ENCODE assay signal across 11 mouse cellular contexts in the genomic region with DNA sequence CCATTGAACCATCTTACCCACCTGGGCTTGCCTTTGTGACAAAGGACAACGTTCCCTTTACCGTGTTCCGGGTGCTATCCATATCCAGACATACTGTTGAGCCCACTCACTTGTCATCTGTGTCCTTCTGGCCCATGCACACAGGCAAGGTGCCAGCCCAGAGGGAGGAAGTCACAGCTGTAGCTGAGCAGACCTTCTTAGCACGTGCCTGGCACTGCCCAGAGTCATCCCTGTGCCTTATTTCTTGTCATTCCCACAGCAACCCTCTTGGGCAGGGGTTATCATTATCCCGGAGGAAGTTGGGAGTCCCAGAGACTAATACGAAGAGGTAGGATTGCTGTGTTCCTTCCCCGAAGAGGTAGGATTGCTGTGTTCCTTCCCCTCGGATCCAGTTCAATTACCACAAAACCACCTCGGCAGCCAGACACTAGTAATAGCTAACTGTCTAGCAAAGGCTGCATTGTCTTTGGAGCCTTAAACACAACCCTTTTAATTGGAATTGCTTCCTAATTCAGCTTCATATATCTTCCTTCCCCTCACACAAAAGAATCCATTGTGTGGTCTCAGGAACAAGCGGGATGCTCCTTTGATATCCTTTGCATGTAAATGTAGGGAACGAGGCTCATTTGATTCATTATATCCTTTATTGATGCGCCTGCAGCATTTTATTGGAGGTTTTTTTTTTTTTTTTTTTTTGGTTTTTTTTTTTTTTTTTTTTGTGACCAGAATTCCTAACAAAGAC. TPM values are rescaled to one million over a fixed set of nuclear protein-coding genes. Genes with fewer than 3 reads are reported as not detected.
DNase-seq lines count a peak whose midpoint lies in the region; ATAC-seq and TF ChIP-seq lines count a peak whose summit lies in the region.
"Had no signal": no experiment of that assay in that cellular context is flagged by ENCODE, and none has a peak within 500 bp of the region (broad histone marks: within the 10 kb centered on the region; RNA-seq: fewer than 3 reads in every experiment).

No protein-coding gene starts in this region.

- WGBS in hindbrain, embryonic 14.5 days: 32% methylated on average over 12 of the region's 12 CpGs
- 24% methylated on average over 12 of the region's 12 CpGs for WGBS in neural tube, embryonic 12.5 days
- 73% methylated on average over 12 of the region's 12 CpGs for WGBS in intestine, embryonic 16.5 days
- 44% methylated on average over 12 of the region's 12 CpGs for WGBS in kidney, embryonic 14.5 days

- peaks cover 7% of the 10 kb centered on the region for H3K9me3 ChIP-seq in hindbrain, embryonic 14.5 days (ENCODE audit: control insufficient read depth, low read length)
- peaks cover 9% of the 10 kb centered on the region; the same call in 1 of the 2 replicates for H3K9me3 ChIP-seq in neural tube, embryonic 12.5 days
- no peaks in the 10 kb centered on the region for H3K9me3 ChIP-seq in intestine, embryonic 16.5 days (ENCODE audit: control insufficient read depth, low read length)
- H3K9me3 ChIP-seq in kidney, embryonic 14.5 days (ENCODE audit: control insufficient read depth, low read length): peaks cover 1% of the 10 kb centered on the region; the same call in 1 of the 2 replicates
- H3K9me3 ChIP-seq: heart, embryonic 12.5 days; lung, embryonic 15.5 days had no signal

- no peak overlapping the region for H3K4me3 ChIP-seq in layer of hippocampus, adult 2 months
- no peak overlapping the region for H3K4me3 ChIP-seq in hindbrain, embryonic 14.5 days (replicated peaks; ENCODE audit: low read length)
- no peak overlapping the region for H3K4me3 ChIP-seq in neural tube, embryonic 12.5 days
- H3K4me3 ChIP-seq in intestine, embryonic 16.5 days (ENCODE audit: low read length): no peak overlapping the region
- no peak overlapping the region for H3K4me3 ChIP-seq in kidney, embryonic 14.5 days (ENCODE audit: low read length)
- H3K4me3 ChIP-seq: heart, embryonic 12.5 days; limb, embryonic 12.5 days; lung, embryonic 15.5 days had no signal

- TF ChIP-seq POLR2A in brain, embryonic 14.5 days (IDR thresholded peaks at IDR 0.05; ENCODE audit: borderline replicate concordance, extremely low read depth, insufficient read depth, insufficient read length, poor library complexity, severe bottlenecking): no peak

- no peak for TF ChIP-seq CTCF in layer of hippocampus, adult 2 months (conservative IDR thresholded peaks at IDR 0.05)
- TF ChIP-seq CTCF in brain, embryonic 14.5 days (IDR thresholded peaks at IDR 0.05; ENCODE audit: borderline replicate concordance, extremely low read depth, insufficient read depth, insufficient read length): no peak

- H3K27ac ChIP-seq in layer of hippocampus, adult 2 months: no peak overlapping the region
- H3K27ac ChIP-seq in hindbrain, embryonic 14.5 days: peak overlapping the region; percentile 57
- H3K27ac ChIP-seq in neural tube, embryonic 12.5 days: peak overlapping the region; percentile 32; the same call in 1 of the 2 replicates
- no peak overlapping the region for H3K27ac ChIP-seq in intestine, embryonic 16.5 days (ENCODE audit: low read length)
- H3K27ac ChIP-seq in kidney, embryonic 14.5 days (ENCODE audit: low read depth, low read length): no peak overlapping the region
- H3K27ac ChIP-seq: limb, embryonic 12.5 days; lung, embryonic 15.5 days had no signal

- H3K36me3 ChIP-seq in hindbrain, embryonic 14.5 days (replicated peaks; ENCODE audit: control insufficient read depth, insufficient read depth): no peaks in the 10 kb centered on the region
- H3K36me3 ChIP-seq in neural tube, embryonic 12.5 days: no peaks in the 10 kb centered on the region
- no peaks in the 10 kb centered on the region for H3K36me3 ChIP-seq in intestine, embryonic 16.5 days (ENCODE audit: control insufficient read depth, insufficient read depth, low read length)
- no peaks in the 10 kb centered on the region for H3K36me3 ChIP-seq in kidney, embryonic 14.5 days (ENCODE audit: control insufficient read depth, insufficient read depth, low read length)
- H3K36me3 ChIP-seq: heart, embryonic 12.5 days; limb, embryonic 12.5 days; lung, embryonic 15.5 days had no signal

- 0 out of 2 replicates have a peak overlapping the region, but pooled peaks have one; percentile 10 for H3K4me2 ChIP-seq in hindbrain, embryonic 14.5 days (replicated peaks)
- H3K4me2 ChIP-seq in neural tube, embryonic 12.5 days (replicated peaks): peak overlapping the region; percentile 6
- no peak overlapping the region for H3K4me2 ChIP-seq in intestine, embryonic 16.5 days (ENCODE audit: low read depth, low read length)
- no peak overlapping the region for H3K4me2 ChIP-seq in kidney, embryonic 14.5 days (replicated peaks; ENCODE audit: low read depth, low read length)
- H3K4me2 ChIP-seq: heart, embryonic 12.5 days; limb, embryonic 12.5 days; lung, embryonic 15.5 days had no signal

- no peak; the same call in 1 of the 2 replicates for ATAC-seq in hindbrain, embryonic 14.5 days (ENCODE audit: low FRiP score)
- ATAC-seq in neural tube, embryonic 12.5 days (ENCODE audit: low FRiP score, low read depth): peak; percentile 54; the same call in 1 of the 2 replicates
- no peak for ATAC-seq in intestine, embryonic 16.5 days
- ATAC-seq in kidney, embryonic 14.5 days (ENCODE audit: low FRiP score, low TSS enrichment): no peak

- 0 out of 2 replicates have a peak overlapping the region, but pooled peaks have one; percentile 6 for H3K9ac ChIP-seq in hindbrain, embryonic 14.5 days
- no peak overlapping the region for H3K9ac ChIP-seq in neural tube, embryonic 12.5 days
- H3K9ac ChIP-seq in intestine, embryonic 16.5 days (ENCODE audit: low read depth, low read length): no peak overlapping the region
- no peak overlapping the region for H3K9ac ChIP-seq in kidney, embryonic 14.5 days (ENCODE audit: low read depth, low read length)
- H3K9ac ChIP-seq: heart, embryonic 12.5 days; limb, embryonic 12.5 days; lung, embryonic 15.5 days had no signal

- no peaks in the 10 kb centered on the region for H3K27me3 ChIP-seq in hindbrain, embryonic 14.5 days (ENCODE audit: control insufficient read depth, insufficient read depth, low read length)
- no peaks in the 10 kb centered on the region for H3K27me3 ChIP-seq in neural tube, embryonic 12.5 days (replicated peaks)
- H3K27me3 ChIP-seq in intestine, embryonic 16.5 days (replicated peaks; ENCODE audit: control insufficient read depth, insufficient read depth, low read length): no peaks in the 10 kb centered on the region
- no peaks in the 10 kb centered on the region for H3K27me3 ChIP-seq in kidney, embryonic 14.5 days (ENCODE audit: control insufficient read depth, insufficient read depth, low read length)
- H3K27me3 ChIP-seq: lung, embryonic 15.5 days had no signal

- H3K4me1 ChIP-seq in hindbrain, embryonic 14.5 days (replicated peaks; ENCODE audit: control insufficient read depth, insufficient read depth, low read length): peaks cover 12% of the 10 kb centered on the region
- peaks cover 5% of the 10 kb centered on the region for H3K4me1 ChIP-seq in neural tube, embryonic 12.5 days
- no peaks in the 10 kb centered on the region for H3K4me1 ChIP-seq in intestine, embryonic 16.5 days (ENCODE audit: control insufficient read depth, insufficient read depth, low read length)
- H3K4me1 ChIP-seq in kidney, embryonic 14.5 days (ENCODE audit: control insufficient read depth, insufficient read depth, low read length): no peaks in the 10 kb centered on the region
- H3K4me1 ChIP-seq: limb, embryonic 12.5 days; lung, embryonic 15.5 days had no signal

- DNase-seq in layer of hippocampus, postnatal 10 days (ENCODE audit: low spot score in 2 of 2): peak; percentile 32 to 34
- DNase-seq in layer of hippocampus, adult 2 months (ENCODE audit: low spot score in 2 of 2): no peak
- peak; percentile 54 for DNase-seq in brain, embryonic 14.5 days (ENCODE audit: low read depth)
- no peak for DNase-seq in hindbrain, embryonic 14.5 days (ENCODE audit: low spot score)
- DNase-seq: kidney, adult 11 months had no signal

RNA-seq across cellular contexts. Expression of a gene that starts 30.0 kb away (rescaled TPM):
- total RNA-seq in layer of hippocampus, postnatal 10 days (2021): 10 to 100 TPM; 18.2 to 21.0 TPM
- 1 to 10 TPM; 6.4 to 7.6 TPM for total RNA-seq in layer of hippocampus, adult 2 months (2021)
- 50.1 and 58.5 TPM in 2 replicates for polyA plus RNA-seq in brain, embryonic 14.5 days (2012; rRNA removed)
- 29.8 and 33.1 TPM in 2 replicates for polyA plus RNA-seq in hindbrain, embryonic 14.5 days (2014; fragmentation: Nextera tagmentation; extraction: Ambion mirVana)
- 47.5 and 49.2 TPM in 2 replicates for polyA plus RNA-seq in neural tube, embryonic 12.5 days (2016; fragmentation: Nextera tagmentation; extraction: Ambion mirVana)
- 6.0 and 6.2 TPM in 2 replicates for polyA plus RNA-seq in intestine, embryonic 16.5 days (2015; fragmentation: Nextera tagmentation; extraction: Ambion mirVana)
- polyA plus RNA-seq in kidney, embryonic 14.5 days (2014; fragmentation: Nextera tagmentation; extraction: Ambion mirVana): 18.9 and 19.9 TPM in 2 replicates

Comparison
In these comparisons a context has a peak if more than half of its experiments do, and no peak if none do; other contexts are left out.
1. DNase-seq: peak in layer of hippocampus, postnatal 10 days (2 of 2) and brain, embryonic 14.5 days (single experiment); none in layer of hippocampus, adult 2 months (0 of 2) and hindbrain, embryonic 14.5 days (single experiment).
2. H3K27ac ChIP-seq: peak in hindbrain, embryonic 14.5 days (single experiment) and neural tube, embryonic 12.5 days (single experiment); none in layer of hippocampus, adult 2 months (single experiment), intestine, embryonic 16.5 days (single experiment) and kidney, embryonic 14.5 days (single experiment).
3. H3K4me2 ChIP-seq: peak in hindbrain, embryonic 14.5 days (single experiment) and neural tube, embryonic 12.5 days (single experiment); none in intestine, embryonic 16.5 days (single experiment) and kidney, embryonic 14.5 days (single experiment).